Mouse (Mus musculus) ES-Bruce4 (cell line): ENCODE measurements around the gene Rnf4.

Experiments
- CTCF ChIP-seq: IDR thresholded peaks from one replicate; pipeline ENCODE4 v1.8.1; 2011; ENCODE audit warnings: low read depth, low read length
- EP300 ChIP-seq: IDR thresholded peaks from 2 replicates; pipeline ENCODE4 v1.6.1; 2011; ENCODE audit warnings: low read depth, low read length; ENCODE audit not compliant: insufficient read depth

DNA sequence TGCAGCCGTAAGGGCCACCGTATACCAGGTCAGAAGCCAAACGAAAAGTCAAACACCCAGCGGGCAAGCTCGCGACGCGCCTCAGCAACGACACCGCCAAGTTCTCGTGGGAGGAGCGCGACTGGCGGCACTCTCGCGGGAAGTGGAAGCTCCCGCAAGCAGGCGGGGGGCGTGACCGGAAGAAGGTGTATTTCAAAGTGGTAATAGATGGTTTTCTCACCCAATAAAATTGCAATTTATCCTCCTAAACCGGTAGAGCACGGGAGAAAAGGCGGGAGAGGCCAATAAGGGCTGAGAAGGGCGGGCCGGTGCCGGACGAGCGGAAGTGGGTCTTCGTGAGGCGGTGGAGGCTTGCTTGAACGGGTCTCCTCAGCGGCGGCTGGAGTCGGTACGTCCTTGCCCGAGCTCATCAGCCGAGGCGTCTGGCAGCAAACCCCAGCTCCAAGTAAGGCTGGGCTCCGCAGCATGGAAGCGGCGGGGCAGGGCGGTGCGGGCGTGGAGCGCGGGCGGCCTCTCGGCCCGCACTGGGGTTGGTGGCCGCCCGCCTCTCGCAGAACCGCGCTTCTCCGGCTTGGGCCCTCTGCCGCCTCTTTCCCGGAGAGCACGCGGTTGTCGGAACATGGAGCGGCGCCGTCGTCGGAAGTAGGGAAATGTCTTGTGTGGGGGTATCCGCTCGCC lies at the start of gene Rnf4:
- TF ChIP-seq CTCF: no peak
- 0 out of 2 replicates have a peak, but pooled peaks have one; percentile 31 for TF ChIP-seq EP300
